Mouse (Mus musculus) neural tube, embryonic 12.5 days (tissue): ENCODE measurements around the gene Fmc1. TPM values are rescaled to one million over a fixed set of nuclear protein-coding genes. Genes with fewer than 3 reads are reported as not detected.
"Not testable (repeated sequence)": the region's sequence is repeated elsewhere in the genome, so short reads cannot be mapped to it uniquely, and the experiment has no call there.

Experiments used
- ATAC-seq: fragments of 200-750 bp; cut with Nextera tagmentation; 2 replicates; pipeline ENCODE4 v1.8.0; 2017; ENCODE audit warnings: low read depth, mild to moderate bottlenecking, moderate TSS enrichment, moderate library complexity; ENCODE audit not compliant: low FRiP score
- H3K27ac ChIP-seq: fragments of 300-500 bp; sonication (generic); 2 replicates; pipeline ENCODE4 v1.5.1; 2016
- H3K27me3 ChIP-seq: fragments of 300-500 bp; sonication (generic); replicated peaks from 2 replicates; pipeline ENCODE4 v1.6.1; 2016; ENCODE audit warnings: mild to moderate bottlenecking
- H3K36me3 ChIP-seq: fragments of 300-500 bp; sonication (generic); 2 replicates; pipeline ENCODE4 v1.6.1; 2016; ENCODE audit warnings: mild to moderate bottlenecking
- H3K4me1 ChIP-seq: fragments of 300-500 bp; sonication (generic); 2 replicates; pipeline ENCODE4 v1.6.1; 2016
- H3K4me2 ChIP-seq: fragments of 300-500 bp; sonication (generic); replicated peaks from 2 replicates; pipeline ENCODE4 v1.6.1; 2016; ENCODE audit warnings: mild to moderate bottlenecking
- H3K4me3 ChIP-seq: fragments of 300-500 bp; sonication (generic); 2 replicates; pipeline ENCODE4 v1.5.1; 2016
- H3K9ac ChIP-seq: fragments of 300-500 bp; sonication (generic); 2 replicates; pipeline ENCODE4 v1.6.1; 2016; ENCODE audit warnings: mild to moderate bottlenecking
- H3K9me3 ChIP-seq: fragments of 300-500 bp; sonication (generic); 2 replicates; pipeline ENCODE4 v1.6.1; 2016; ENCODE audit warnings: mild to moderate bottlenecking
- WGBS: fragments of 180-500 bp; shearing (Covaris S2); methylation state at CpG from one replicate; pipeline ENCODE4 v1.1.7; 2016; 5-methylcytosine and 5-hydroxymethylcytosine counted together
- polyA plus RNA-seq: library from polyadenylated mRNA; unstranded; fragments of >200 nt; fragmentation: Nextera tagmentation; extraction: Ambion mirVana; gene quantifications from 2 replicates; pipeline ENCODE4 v1.2.1, GENCODE M21; 2016

Gene Fmc1
- polyA plus RNA-seq, 1 experiment from 2014 or later: 124 TPM

DNA sequence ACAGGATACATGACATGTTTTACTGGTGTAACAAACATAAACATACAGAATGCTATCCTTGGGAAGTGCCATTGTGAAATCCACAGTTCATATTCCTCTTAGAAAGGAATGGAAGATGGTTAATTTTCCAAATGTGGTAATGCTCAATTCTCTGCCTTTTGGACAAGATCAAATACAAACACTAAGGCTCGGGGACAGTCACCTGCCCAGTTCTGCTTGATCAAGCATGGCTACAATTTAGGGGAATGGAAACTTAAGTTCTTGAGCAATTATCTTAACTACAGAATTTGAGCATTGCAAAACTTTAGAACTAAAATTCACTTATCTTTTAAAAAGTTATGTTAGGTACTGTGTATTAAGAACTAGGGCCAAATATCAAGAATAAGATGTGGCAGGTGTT, 2.5 kb downstream of the Fmc1 start:
- H3K4me3 ChIP-seq: no peak overlapping the region
- peak overlapping the region; percentile 81; the same call in 1 of the 2 replicates for H3K9ac ChIP-seq
- H3K4me1 ChIP-seq: peaks cover 3% of the 10 kb centered on the region
- WGBS: 92% methylated on average over 1 of the region's 1 CpGs
- ATAC-seq: no peak
- peaks cover 2% of the 10 kb centered on the region; the same call in 1 of the 2 replicates for H3K36me3 ChIP-seq
- H3K9me3 ChIP-seq: no peaks in the 10 kb centered on the region
- peak overlapping the region; percentile 64 for H3K4me2 ChIP-seq
- no peaks in the 10 kb centered on the region for H3K27me3 ChIP-seq
- no peak overlapping the region for H3K27ac ChIP-seq

DNA sequence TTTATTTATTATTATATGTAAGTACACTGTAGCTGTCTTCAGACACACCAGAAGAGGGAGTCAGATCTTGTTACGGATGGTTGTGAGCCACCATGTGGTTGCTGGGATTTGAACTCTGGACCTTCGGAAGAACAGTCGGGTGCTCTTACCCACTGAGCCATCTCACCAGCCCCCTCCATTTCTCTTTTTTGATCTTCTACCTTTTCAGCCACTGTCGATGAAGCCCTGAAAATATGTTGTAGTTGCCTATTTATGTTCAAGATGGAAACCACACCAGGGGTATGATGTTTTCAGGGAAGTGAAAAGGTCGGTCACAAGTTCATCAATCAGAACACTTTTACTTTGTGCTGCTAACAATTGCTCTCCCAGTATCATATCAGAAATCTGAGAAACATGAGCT, 10.8 kb downstream of the Fmc1 start:
- H3K9me3 ChIP-seq, H3K27me3 ChIP-seq, H3K9ac ChIP-seq, H3K4me2 ChIP-seq, H3K4me1 ChIP-seq, H3K36me3 ChIP-seq, ATAC-seq, H3K27ac ChIP-seq, H3K4me3 ChIP-seq: not testable (repeated sequence)
- WGBS: 87% methylated on average over 5 of the region's 5 CpGs

DNA sequence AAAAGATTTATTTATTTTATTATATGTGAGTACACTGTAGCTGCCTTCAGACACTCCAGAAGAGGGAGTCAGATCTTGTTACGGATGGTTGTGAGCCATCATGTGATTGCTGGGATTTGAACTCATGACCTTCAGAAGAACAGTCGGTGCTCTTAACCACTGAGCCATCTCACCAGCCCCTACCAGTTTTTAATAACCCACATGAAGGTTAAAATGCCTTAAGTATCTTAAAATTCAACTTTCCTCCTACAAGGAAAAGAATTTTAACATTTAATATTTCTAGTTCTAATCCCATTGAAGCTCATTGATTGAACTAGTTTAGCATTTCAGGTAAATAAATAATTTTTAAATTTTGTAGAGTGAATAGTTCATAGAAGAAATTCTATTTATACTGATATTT, 13.7 kb downstream of the Fmc1 start:
- ATAC-seq, H3K36me3 ChIP-seq, H3K9ac ChIP-seq, H3K4me3 ChIP-seq, H3K9me3 ChIP-seq, H3K4me2 ChIP-seq, H3K4me1 ChIP-seq, H3K27me3 ChIP-seq, H3K27ac ChIP-seq: not testable (repeated sequence)
- 94% methylated on average over 2 of the region's 2 CpGs for WGBS

DNA sequence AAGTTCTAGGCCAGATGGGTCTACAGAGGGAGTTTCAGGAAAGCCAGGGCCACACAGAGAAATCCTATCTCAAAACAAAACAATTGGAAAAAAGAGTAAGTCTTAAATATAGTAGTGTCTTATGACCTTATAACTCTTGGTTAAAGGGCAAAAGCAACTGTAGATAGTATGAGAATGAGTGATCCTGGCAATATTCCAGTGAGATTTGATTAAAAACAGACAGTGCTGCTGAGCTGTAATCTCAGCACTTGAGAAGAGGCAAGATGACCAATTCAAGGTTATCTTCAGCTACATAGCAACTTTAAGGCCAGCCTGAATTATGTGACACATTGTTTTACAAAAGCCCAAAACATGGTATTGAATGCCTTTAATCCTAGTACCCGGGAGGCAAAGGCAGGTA, 14.4 kb downstream of the Fmc1 start:
- no peak overlapping the region for H3K4me2 ChIP-seq
- no peak overlapping the region for H3K9ac ChIP-seq
- no peak overlapping the region for H3K4me3 ChIP-seq
- H3K27ac ChIP-seq: no peak overlapping the region
- H3K27me3 ChIP-seq: no peaks in the 10 kb centered on the region
- WGBS: 89% methylated on average over 1 of the region's 1 CpGs
- H3K36me3 ChIP-seq: no peaks in the 10 kb centered on the region
- H3K4me1 ChIP-seq: no peaks in the 10 kb centered on the region
- no peaks in the 10 kb centered on the region for H3K9me3 ChIP-seq
- no peak for ATAC-seq

DNA sequence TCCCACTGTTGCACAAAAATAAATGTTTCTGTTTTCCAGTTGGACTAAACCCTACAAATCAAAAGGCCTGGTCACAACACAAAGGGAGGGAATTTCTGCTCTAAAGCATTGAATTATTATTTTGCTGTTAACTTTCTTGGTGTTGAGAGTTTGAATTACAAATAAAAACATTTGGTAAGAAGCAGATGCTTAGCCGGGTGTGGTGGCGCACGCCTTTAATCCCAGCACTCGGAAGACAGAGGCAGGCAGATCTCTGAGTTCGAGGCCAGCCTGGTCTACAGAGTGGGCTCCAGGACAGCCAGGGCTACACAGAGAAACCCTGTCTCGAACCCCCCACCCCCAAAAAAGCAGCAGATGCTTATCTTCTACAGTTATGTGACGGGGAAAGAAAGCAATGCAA, 15.3 kb downstream of the Fmc1 start:
- not testable (repeated sequence) for H3K4me3 ChIP-seq, H3K36me3 ChIP-seq, H3K4me1 ChIP-seq, H3K9ac ChIP-seq, H3K27ac ChIP-seq, H3K27me3 ChIP-seq, ATAC-seq, H3K4me2 ChIP-seq, H3K9me3 ChIP-seq
- WGBS: 95% methylated on average over 7 of the region's 7 CpGs

DNA sequence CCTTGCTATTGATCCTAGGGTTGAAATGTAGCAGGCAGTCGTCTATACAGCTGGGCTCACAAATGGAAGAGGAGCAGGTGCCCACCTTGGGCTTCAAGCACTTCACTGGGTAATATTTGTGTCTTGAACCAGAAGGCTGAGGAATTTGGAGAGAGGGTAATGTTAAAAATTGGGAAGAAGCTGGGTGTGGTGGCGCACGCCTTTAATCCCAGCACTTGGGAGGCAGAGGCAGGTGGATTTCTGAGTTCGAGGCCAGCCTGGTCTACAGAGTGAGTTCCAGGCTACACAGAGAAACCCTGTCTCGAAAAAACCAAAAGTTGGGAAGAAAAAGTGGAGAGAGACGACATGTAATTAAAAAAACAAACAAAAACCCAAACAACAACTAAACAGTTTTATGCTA, 16.5 kb downstream of the Fmc1 start:
- not testable (repeated sequence) for H3K27me3 ChIP-seq, H3K9ac ChIP-seq, H3K4me3 ChIP-seq, H3K4me1 ChIP-seq, H3K9me3 ChIP-seq, H3K36me3 ChIP-seq, ATAC-seq, H3K27ac ChIP-seq
- WGBS: 84% methylated on average over 6 of the region's 6 CpGs
- peak overlapping the region; percentile 62 for H3K4me2 ChIP-seq

DNA sequence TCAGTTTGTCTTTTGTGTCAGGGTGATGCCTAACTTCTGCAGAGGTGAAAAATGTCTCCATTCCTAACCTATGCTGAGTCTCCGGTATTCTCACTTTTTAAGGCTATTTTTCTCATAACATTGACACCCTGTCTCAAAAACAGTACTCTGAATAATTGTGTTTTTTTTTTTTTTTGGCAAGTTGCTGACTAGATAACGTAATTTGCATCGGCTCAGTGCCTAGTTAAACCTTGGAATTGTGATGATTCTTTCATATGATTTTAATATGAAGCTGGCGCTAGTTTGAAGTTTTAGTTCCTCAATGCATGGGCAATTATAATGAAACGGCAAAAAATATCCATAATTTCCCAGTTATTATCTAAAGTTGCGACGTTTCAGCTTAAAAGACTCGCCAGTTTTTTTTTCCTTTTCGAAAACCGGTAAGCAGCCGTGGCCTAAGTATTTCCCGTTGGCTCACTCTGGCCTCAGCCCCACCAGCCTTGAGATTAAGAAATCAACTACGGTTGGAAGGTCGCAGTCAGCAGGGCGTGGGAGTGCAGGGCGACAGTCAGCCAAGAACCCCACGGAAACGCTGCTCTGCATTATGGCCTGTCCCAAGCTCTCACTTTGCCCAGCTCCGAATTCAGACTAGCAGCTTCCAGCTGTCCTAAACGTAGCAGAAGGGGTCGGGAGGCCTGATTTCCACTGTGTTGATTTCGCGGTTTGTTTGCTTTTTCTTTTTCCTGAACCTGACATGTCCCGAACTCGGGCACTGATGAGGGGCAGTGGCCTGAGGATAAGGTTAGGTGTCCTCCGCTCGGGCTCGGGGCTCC, 17.2 kb downstream of the Fmc1 start:
- H3K36me3 ChIP-seq: no peaks in the 10 kb centered on the region
- peak; percentile 4; the same call in 1 of the 2 replicates for ATAC-seq
- peak overlapping the region; percentile 62 for H3K4me2 ChIP-seq
- WGBS: 11% methylated on average over 28 of the region's 28 CpGs
- peak overlapping the region; percentile 87 for H3K4me3 ChIP-seq
- H3K4me1 ChIP-seq: peaks cover 8% of the 10 kb centered on the region; the same call in 1 of the 2 replicates
- peak overlapping the region; percentile 90 for H3K27ac ChIP-seq
- H3K27me3 ChIP-seq: no peaks in the 10 kb centered on the region
- no peaks in the 10 kb centered on the region for H3K9me3 ChIP-seq
- peak overlapping the region; percentile 78 for H3K9ac ChIP-seq

DNA sequence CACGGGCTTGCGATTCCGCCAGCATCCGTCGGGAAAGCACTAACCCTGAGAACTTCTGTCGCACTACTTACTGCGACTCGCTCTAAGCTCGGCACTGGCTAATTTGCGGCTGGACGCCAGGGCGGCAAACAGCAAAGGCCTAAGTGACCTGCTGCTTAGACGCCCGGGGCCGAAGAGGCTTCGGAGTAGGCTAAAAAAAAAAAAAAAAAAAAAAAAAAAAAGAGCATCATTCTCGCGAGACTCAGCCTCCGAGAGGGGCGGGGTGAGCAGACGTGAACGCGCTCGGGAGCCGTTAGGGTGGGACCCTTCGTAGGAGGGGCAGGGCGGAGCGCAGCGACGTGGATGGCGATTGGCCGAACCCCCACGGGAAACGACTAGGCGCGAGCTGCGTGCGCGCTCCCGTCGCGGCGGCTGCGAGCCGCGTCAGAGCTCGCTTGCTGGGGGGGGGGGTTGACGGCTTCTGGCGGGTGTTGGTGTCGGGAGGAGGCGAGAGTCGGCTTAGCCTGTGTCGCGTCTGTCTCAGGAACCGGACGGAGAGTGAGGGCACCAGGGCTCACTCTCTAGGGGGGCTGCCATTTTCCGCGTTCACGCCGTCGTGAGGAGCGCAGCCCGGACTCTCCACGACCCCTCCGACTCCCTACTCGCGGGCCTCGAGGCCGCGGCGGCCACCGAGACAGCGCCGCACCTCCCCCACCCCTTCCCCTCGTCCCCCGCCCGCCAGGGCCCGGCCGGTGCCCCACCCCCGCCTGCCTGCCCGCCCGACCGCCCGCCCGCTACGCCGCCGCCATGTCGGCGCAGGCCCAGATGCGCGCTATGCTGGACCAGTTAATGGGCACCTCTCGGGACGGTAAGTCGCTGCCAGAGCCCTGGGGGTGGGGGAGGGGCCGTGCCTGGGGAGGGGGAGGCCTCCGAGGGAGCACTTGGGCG, 18.0 kb downstream of the Fmc1 start, which contains the start of gene Luc7l2:
Gene Luc7l2 (plus strand): TSS at position 273 of the 927 bp plus-strand sequence.
- Histone ChIP-seq H3K36me3 (no peaks in the 10 kb centered on the region), H3K9me3 (no peaks in the 10 kb centered on the region), H3K4me3 (peak within 1 kb of the TSS; percentile 87), H3K4me1 (peaks cover 8% of the 10 kb centered on the region; the same call in 1 of the 2 replicates), H3K9ac (peak within 1 kb of the TSS; percentile 90), H3K27ac (peak within 1 kb of the TSS; percentile 94), H3K27me3 (no peaks in the 10 kb centered on the region), H3K4me2 (peak within 1 kb of the TSS; percentile 67)
- whole genome bisulfite sequencing: under 1% methylated on average over 90 of the region's 98 CpGs
- ATAC-seq: peak; percentile 94

DNA sequence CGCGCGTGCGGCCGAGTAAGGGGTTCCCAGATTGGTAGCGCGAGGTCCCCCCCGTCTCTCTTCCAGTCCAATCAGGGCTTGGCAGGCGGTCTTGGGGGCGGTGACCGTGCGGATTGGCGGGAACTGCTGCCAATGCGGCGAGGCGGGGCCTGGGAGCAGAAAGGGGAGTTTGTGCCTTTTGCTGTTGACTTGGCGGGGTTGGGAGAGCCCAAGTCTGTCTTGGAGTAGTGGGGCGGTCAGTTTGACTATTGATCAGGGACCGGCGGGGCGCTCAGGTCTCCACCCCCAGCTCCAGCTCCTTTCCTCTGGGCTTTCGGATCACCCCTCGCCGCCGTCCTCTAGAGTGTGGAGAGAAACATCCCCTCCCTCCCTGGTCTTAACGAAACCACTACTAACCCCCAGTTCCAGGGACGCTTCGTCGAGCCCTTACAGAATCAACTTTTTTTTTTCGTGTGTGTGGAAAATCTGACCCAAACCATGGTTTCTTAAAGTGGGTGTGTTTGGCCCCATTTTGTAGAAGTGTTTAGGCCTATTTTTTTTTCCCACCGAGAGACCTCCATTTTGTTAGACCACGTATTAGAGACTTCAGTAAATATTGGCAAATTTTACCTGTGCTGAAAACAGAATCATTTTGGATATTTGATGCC, 18.8 kb downstream of the Fmc1 start:
- Histone ChIP-seq H3K4me3 (peak overlapping the region; percentile 87), H3K9ac (peak overlapping the region; percentile 90), H3K27me3 (no peaks in the 10 kb centered on the region), H3K4me2 (peak overlapping the region; percentile 67), H3K36me3 (no peaks in the 10 kb centered on the region), H3K9me3 (no peaks in the 10 kb centered on the region), H3K27ac (peak overlapping the region; percentile 94), H3K4me1 (peaks cover 8% of the 10 kb centered on the region; the same call in 1 of the 2 replicates)
- under 1% methylated on average over 32 of the region's 32 CpGs for WGBS
- peak; percentile 95 for ATAC-seq

DNA sequence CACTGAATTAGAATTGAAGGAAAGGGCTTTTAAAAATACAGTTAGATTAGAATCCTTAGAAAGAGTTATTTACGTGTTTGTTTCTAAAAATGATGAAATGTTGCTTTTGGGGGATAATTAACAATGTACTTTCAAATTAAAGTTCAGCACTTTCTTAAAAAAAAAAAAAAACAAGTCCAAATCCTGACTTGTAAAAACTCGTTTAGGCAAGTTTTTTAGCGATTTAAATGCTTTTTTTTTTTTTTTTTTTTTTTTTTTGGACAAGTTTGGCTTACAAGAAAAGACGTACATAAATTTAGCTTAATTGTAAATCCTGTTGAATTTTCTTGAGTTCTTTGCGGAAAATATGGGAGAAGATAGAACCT, 19.3 kb downstream of the Fmc1 start:
- Histone ChIP-seq H3K36me3 (no peaks in the 10 kb centered on the region), H3K27ac (no peak overlapping the region)
- WGBS: 32% methylated on average over 5 of the region's 5 CpGs

DNA sequence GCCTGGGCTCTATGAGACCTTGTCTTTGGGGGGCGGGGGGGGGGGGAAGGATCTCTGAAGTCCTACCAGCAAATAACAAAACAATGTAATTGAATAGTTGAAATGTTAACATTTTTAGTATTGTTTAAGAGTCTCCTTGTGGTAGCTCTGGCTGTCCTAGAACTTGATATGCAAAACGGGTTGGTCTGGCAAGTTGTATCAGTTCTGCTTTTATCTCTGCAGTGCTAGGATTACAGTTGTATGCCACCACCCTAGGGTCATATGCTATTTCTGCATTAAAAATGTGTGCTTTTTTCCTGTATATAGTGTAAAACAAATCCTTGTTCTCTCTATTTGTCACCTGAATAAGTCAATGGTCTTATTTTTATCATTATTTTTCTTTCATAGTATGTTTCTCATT, 42.8 kb downstream of the Fmc1 start:
- H3K27me3 ChIP-seq: no peaks in the 10 kb centered on the region
- WGBS: 94% methylated on average over 2 of the region's 2 CpGs
- no peak overlapping the region for H3K27ac ChIP-seq
- H3K9ac ChIP-seq: no peak overlapping the region
- H3K4me1 ChIP-seq: no peaks in the 10 kb centered on the region
- no peak overlapping the region for H3K4me2 ChIP-seq
- peaks cover 23% of the 10 kb centered on the region for H3K36me3 ChIP-seq
- H3K4me3 ChIP-seq: no peak overlapping the region
- H3K9me3 ChIP-seq: no peaks in the 10 kb centered on the region
- no peak for ATAC-seq

More for the DNA sequence above, 19.3 kb downstream of the Fmc1 start:
- Histone ChIP-seq H3K9me3 (no peaks in the 10 kb centered on the region), H3K4me1 (peaks cover 8% of the 10 kb centered on the region; the same call in 1 of the 2 replicates), H3K27me3 (no peaks in the 10 kb centered on the region), H3K4me3 (peak overlapping the region; percentile 87), H3K4me2 (peak overlapping the region; percentile 67), H3K9ac (peak overlapping the region; percentile 90; the same call in 1 of the 2 replicates)
- ATAC-seq: no peak
